Mouse (Mus musculus): ENCODE results near the gene Cit.
"Not testable (repeated sequence)": the region's sequence is repeated elsewhere in the genome, so short reads cannot be mapped to it uniquely, and the experiment has no call there.

Gene Cit

DNA sequence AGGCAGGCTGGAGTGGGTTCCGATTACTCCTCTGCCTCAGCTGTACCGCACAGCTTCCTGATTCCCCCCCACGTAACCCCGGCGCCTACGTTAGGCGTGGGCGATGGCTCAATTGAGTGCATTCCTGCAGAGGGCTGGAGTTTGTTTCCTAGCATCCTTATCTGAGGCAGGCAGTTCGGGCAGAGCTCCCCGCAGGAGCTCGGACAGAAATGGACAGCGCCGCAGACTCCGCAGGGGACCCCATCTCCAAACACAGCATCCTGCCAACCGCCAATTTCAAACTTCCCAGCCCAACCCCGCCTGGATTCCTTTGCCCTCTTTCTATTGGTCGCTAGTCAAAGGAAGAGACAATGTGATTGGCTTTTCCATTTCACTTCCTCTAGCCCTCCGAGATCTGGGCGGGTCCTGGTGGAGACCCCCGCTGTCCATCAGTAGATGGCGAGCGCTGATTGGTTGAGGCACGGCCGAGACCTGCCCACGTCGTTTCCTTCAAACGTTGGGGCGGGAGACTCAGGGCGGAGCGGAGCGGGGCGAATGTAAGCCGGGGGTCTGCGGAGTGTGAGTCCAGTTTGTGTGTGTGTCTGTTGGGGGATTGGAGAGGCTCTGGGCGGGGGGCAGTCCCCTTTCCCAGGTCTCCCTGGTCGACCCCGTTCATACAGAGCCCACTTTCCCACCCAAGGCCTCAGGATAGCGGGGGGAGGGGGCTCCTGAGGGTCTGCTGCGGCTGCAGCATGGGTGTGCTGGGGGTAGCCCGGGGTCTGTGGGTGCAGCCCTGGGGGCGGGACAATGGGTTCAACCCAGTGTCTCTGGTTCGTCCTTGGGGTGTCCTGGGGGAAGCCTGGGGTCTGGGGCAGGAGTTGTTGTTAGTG is at the start of gene Cit:
TSS of gene Cit (plus strand) at position 513 of the 869 bp plus-strand sequence.
- peak; percentile 97 for DNase-seq (ENCODE audit: low read depth, low spot score)

DNA sequence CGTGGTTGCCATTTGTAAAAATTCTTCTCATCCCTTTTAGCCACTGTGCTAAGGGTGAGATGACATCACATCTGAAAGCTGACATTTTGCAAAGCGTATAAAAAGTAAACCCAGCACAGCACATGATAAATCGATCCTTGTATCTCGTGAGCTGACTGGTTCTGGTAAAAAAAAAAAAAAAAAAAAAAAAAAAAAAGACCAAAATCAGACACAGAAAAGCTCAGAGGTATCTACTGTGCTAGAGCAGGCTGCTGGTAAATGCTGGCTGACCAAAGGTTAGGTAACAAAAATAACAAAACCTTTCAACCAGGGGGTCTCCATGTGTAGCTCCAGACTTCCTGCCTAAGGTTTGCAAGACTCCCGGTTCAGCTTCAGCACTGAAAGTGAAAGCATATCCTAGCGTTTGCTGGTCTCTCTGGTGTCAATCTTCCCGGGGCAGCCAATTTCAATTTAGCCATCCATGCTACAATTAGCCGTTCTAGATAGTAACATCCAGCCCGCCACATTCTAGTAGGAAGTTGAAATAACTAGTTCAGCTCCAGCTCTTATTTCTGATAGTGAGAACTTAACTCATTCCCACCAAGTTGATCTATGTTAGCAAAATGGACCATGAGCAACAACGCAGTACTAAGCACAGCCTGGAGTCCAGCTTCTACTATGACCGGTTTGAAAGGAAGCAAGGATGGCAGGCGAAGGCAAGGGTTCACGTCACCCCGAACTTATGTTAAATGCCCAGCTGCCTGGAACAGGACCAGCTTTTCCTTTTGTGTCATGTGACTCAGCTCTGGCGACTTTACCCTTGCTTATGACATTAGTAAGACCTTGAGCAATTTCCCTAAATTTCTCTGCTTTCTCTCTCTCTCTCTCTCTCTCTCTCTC is 45.8 kb upstream of the Cit start:
- DNase-seq (ENCODE audit: low read depth, low spot score) = no peak

DNA sequence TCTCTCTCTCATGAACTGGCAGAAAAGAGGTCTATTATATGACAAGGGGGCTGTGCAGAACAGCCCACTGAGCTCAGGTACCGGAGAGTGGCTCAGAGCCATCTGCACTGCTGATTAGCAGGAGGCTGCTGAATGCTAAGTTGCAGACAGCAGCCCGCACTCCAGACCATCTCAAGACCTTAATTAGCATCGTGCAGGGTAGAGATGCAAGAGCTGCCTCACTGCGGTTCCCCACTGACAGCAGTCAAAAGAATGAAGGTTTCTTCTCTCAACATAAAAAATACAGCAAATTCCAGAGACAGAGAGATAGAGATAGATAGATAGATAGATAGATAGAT is 45.2 kb upstream of the Cit start:
- no peak for DNase-seq (ENCODE audit: low read depth, low spot score)

GRCm38 (mm10) chr5:115812262-115812661 is 32.8 kb upstream of the Cit start:
- no peak for DNase-seq (ENCODE audit: low read depth, low spot score)

DNA sequence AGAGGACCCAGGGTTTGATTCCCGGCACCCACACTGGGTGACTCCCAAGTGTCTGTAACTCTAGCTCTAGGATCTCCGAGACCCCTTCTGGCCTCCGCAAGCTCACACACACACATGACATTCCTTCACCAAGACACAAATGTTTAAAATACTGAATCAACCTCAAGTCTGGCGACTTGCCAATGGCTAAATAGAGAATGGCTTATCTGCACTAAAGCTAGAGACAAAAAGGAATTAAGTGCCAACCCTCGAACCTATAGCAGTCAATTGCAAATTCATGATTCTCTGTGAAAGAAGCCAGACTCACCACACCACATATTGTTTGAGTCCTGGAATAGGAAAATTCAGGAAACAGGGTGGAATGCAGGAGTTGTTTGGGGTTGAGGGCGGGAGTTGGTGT is 28.1 kb upstream of the Cit start:
- DNase-seq (ENCODE audit: low read depth, low spot score) = no peak

DNA sequence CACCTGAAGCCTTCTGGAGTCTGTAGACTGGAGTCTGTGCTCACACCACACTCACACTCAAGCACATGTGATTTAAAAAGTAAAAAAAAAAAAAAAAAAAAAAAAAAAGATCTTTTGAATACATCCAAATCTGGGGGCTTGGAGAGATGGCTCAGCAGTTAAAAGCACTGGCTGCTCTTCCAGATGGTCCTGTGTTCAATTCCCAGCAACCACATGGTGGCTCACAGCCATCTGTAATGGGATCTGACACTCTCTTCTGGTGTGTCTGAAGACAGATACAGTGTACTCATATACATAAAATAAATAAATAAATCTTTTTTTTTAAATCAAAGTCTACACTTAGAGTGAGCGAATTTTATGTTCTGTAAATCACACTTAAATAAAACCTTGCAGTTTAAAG is 27.4 kb upstream of the Cit start:
- DNase-seq (ENCODE audit: low read depth, low spot score) = not testable (repeated sequence)

GRCm38 (mm10) chr5:115819966-115820365 is 25.1 kb upstream of the Cit start:
- no peak for DNase-seq (ENCODE audit: low read depth, low spot score)

GRCm38 (mm10) chr5:115821200-115821599 is 23.9 kb upstream of the Cit start:
- no peak for DNase-seq (ENCODE audit: low read depth, low spot score)

GRCm38 (mm10) chr5:115821910-115822309 is 23.2 kb upstream of the Cit start:
- no peak for DNase-seq (ENCODE audit: low read depth, low spot score)

GRCm38 (mm10) chr5:115832754-115833153 is 12.3 kb upstream of the Cit start:
- no peak for DNase-seq (ENCODE audit: low read depth, low spot score)

DNA sequence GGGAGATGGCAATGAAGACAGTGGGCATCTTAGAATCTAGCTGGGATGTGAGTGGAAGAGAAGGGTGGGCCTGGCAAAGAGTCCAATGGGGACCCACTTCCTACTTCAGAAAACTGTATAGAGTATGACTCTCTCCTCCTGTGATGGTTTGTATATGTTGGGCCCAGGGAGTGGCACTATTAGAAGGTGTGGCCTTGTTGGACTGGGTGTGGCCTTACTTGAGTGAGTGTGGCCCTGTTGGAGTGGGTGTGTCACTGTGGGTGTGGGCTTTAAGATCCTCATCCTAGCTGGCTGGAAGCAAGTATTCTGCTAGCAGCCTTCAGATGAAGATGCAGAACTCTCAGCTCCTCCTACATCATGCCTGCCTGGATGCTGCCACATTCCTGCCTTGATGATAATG is 11.3 kb upstream of the Cit start:
- not testable (repeated sequence) for DNase-seq (ENCODE audit: low read depth, low spot score)

- no peak for DNase-seq (ENCODE audit: low read depth, low spot score)
Observed at GRCm38 (mm10) chr5:115835291-115835690, 9.8 kb upstream of the Cit start.

GRCm38 (mm10) chr5:115838059-115838458 is 7.0 kb upstream of the Cit start:
- no peak for DNase-seq (ENCODE audit: low read depth, low spot score)

GRCm38 (mm10) chr5:115840453-115840852 is 4.6 kb upstream of the Cit start:
- DNase-seq (ENCODE audit: low read depth, low spot score) = no peak

GRCm38 (mm10) chr5:115840946-115841775 is 3.9 kb upstream of the Cit start:
- DNase-seq (ENCODE audit: low read depth, low spot score) = no peak

DNA sequence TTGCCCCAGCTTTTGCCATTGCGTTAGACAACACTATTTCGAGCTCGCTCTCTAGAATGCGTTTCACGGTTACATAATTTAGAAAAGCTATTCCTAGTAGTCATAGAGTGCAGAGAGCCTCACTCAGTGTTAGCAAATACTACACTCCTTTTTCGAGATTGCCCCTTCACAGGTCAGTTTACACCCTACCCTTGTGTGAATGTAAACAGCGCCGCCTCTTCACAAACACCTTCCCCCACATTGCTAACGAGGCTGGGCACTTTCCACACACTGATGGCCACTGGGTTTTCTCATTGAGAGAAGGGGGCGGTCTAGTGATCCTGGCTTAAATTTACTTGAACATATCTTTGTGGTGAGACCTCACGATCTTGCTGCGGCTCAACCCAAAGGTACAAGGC is 711 bp upstream of the Cit start:
- no peak for DNase-seq (ENCODE audit: low read depth, low spot score)

GRCm38 (mm10) chr5:115845635-115846174 is 627 bp downstream of the Cit start:
- no peak for DNase-seq (ENCODE audit: low read depth, low spot score)

DNA sequence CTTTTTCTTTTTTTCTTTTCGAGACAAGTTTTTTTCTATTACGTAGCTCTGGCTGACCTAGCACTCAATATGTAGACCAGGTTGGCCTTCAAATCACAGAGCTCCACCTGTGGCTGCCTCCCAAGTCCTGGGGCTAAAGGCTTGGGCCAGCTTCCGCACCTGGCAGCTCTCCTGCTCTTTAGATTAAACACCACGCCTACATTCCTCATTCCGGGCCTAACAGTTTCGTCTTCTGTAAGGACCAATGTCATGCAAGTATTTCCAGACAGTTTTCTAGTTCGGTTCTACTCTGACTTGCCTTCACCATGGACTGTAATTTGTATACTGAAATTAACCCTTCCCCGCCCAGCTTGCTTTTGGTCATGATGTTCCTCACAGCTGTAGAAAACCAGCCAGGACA is 2.1 kb downstream of the Cit start:
- DNase-seq (ENCODE audit: low read depth, low spot score) = no peak

- DNase-seq (ENCODE audit: low read depth, low spot score) = no peak
Observed at GRCm38 (mm10) chr5:115848463-115848862, 3.4 kb downstream of the Cit start.

DNA sequence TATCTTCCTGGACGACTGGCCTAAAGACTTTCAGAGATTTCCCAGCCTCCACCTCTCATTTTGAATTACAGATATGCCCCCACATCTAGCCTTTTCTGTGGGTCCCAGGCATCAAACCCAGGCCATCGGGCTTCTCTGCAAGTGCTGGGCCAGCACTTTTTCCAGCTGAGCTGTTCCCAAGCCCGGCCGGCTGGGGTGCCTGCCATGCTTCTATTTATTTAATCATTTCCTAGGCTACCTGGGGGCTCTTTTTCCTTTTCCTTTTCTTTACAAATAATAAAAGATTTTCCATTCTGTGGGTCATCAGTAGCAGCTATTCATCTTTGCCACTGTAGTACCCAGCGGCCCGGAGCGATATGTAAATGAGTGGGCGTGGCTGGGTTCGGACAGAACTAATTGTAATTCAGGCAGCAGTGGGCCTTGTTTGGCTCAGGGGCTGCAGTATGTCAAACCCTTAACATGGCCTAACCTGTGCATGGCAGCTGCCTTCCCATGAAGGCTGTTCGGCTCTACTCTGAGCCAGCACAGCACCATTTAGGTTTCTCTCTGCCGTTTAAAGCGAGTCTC is 4.3 kb downstream of the Cit start:
- no peak for DNase-seq (ENCODE audit: low read depth, low spot score)
